Comparison of ENCODE assay signal across 20 mouse cellular contexts in genomic region chr3:51316876-51317275, GRCm38 (mm10).
"Had no signal": no experiment of that assay in that cellular context is flagged by ENCODE, and none has a peak within 500 bp of the region (broad histone marks: within the 10 kb centered on the region; RNA-seq: fewer than 3 reads in every experiment).

No protein-coding gene starts in this region.

- H3K4me1 ChIP-seq: midbrain, embryonic 10.5 days; neural tube, embryonic 13.5 days had no signal

- H3K9me3 ChIP-seq: liver, embryonic 15.5 days; midbrain, embryonic 10.5 days; midbrain, embryonic 12.5 days; neural tube, embryonic 13.5 days; neural tube, embryonic 15.5 days had no signal

- ATAC-seq: liver, postnatal 0 days; midbrain, embryonic 16.5 days had no signal

- DNase-seq: liver, postnatal 0 days; lung, embryonic 14.5 days; lung, postnatal 10 days; midbrain, embryonic 14.5 days; retina, postnatal 1 day; right cerebral cortex, adult 18-20 months; right cerebral cortex, postnatal 25 days; right cerebral cortex, postnatal 4 days; spleen, adult 18-20 months; thymus, adult 18-20 months; thymus, postnatal 14 days; thymus, postnatal 36 days had no signal

- H3K4me2 ChIP-seq: liver, embryonic 15.5 days; lung, embryonic 14.5 days; midbrain, embryonic 12.5 days; neural tube, embryonic 13.5 days; neural tube, embryonic 15.5 days had no signal

- H3K27ac ChIP-seq: liver, embryonic 15.5 days; macrophage; midbrain, embryonic 10.5 days; midbrain, embryonic 12.5 days; neural tube, embryonic 13.5 days; neural tube, embryonic 15.5 days had no signal

- H3K4me3 ChIP-seq: liver, embryonic 15.5 days; midbrain, embryonic 10.5 days; midbrain, embryonic 12.5 days; myocyte; neural tube, embryonic 13.5 days; neural tube, embryonic 15.5 days had no signal

- H3K9ac ChIP-seq: liver, embryonic 15.5 days; liver, postnatal 0 days; lung, embryonic 14.5 days; midbrain, embryonic 12.5 days; neural tube, embryonic 13.5 days; neural tube, embryonic 15.5 days had no signal

- H3K27me3 ChIP-seq: liver, embryonic 15.5 days; midbrain, embryonic 12.5 days; neural tube, embryonic 13.5 days; neural tube, embryonic 15.5 days had no signal
